Mouse (Mus musculus): ENCODE measurements around the gene Flcn. TPM values are rescaled to one million over a fixed set of nuclear protein-coding genes. Genes with fewer than 3 reads are reported as not detected.

The Flcn gene
- 3.4 TPM for polyA plus RNA-seq (2014; fragmentation: Illumina TruSeq; extraction: RNeasy Lipid Tissue Mini Kit (QIAGEN cat#74804); ENCODE audit: low read depth, low replicate concordance)

GRCm38 (mm10) chr11:59809670-59810474 lies at the start of gene Flcn:
Gene Flcn (minus strand): TSS chr11:59810016.

GRCm38 (mm10) chr11:59839459-59840126 lies 29.8 kb upstream of the Flcn start, which contains the start of gene Cops3:
Gene Cops3 (minus strand): TSS chr11:59839838.

GRCm38 (mm10) chr11:59839008-59839458 lies 29.2 kb upstream of the Flcn start, which contains the start of gene Nt5m:
Gene Nt5m (plus strand): TSS chr11:59839447.

GRCm38 (mm10) chr11:59787199-59787781 lies 22.5 kb downstream of the Flcn start, which contains the start of gene Pld6:
Gene Pld6 (minus strand): TSS chr11:59787645.

Other genes with a start within 250 kb of the Flcn start
- not detected for gene Olfr222, start 233.8 kb downstream of the Flcn start, polyA plus RNA-seq (2014; fragmentation: Illumina TruSeq; extraction: RNeasy Lipid Tissue Mini Kit (QIAGEN cat#74804); ENCODE audit: low read depth, low replicate concordance)
- gene Olfr223, start 216.7 kb downstream of the Flcn start, polyA plus RNA-seq (2014; fragmentation: Illumina TruSeq; extraction: RNeasy Lipid Tissue Mini Kit (QIAGEN cat#74804); ENCODE audit: low read depth, low replicate concordance), result not detected
- 15.0 TPM for gene Mprip, start 148.7 kb downstream of the Flcn start, polyA plus RNA-seq (2014; fragmentation: Illumina TruSeq; extraction: RNeasy Lipid Tissue Mini Kit (QIAGEN cat#74804); ENCODE audit: low read depth, low replicate concordance)
- gene Pld6, start 22.4 kb downstream of the Flcn start, polyA plus RNA-seq (2014; fragmentation: Illumina TruSeq; extraction: RNeasy Lipid Tissue Mini Kit (QIAGEN cat#74804); ENCODE audit: low read depth, low replicate concordance), result 0.21 TPM
- gene Nt5m, start 29.4 kb upstream of the Flcn start, polyA plus RNA-seq (2014; fragmentation: Illumina TruSeq; extraction: RNeasy Lipid Tissue Mini Kit (QIAGEN cat#74804); ENCODE audit: low read depth, low replicate concordance), result 3.4 TPM
- 90.0 TPM for gene Cops3, start 29.8 kb upstream of the Flcn start, polyA plus RNA-seq (2014; fragmentation: Illumina TruSeq; extraction: RNeasy Lipid Tissue Mini Kit (QIAGEN cat#74804); ENCODE audit: low read depth, low replicate concordance)
- 2.4 TPM for gene Med9, start 138.2 kb upstream of the Flcn start, polyA plus RNA-seq (2014; fragmentation: Illumina TruSeq; extraction: RNeasy Lipid Tissue Mini Kit (QIAGEN cat#74804); ENCODE audit: low read depth, low replicate concordance)
- gene Rasd1, start 154.9 kb upstream of the Flcn start, polyA plus RNA-seq (2014; fragmentation: Illumina TruSeq; extraction: RNeasy Lipid Tissue Mini Kit (QIAGEN cat#74804); ENCODE audit: low read depth, low replicate concordance), result not detected
- 28.9 TPM for gene Pemt, start 236.5 kb upstream of the Flcn start, polyA plus RNA-seq (2014; fragmentation: Illumina TruSeq; extraction: RNeasy Lipid Tissue Mini Kit (QIAGEN cat#74804); ENCODE audit: low read depth, low replicate concordance)

All from liver, adult 10 weeks (tissue).